Mouse (Mus musculus) A20 (cell line): ENCODE measurements at regions not wholly inside any gene's neighbourhood (a gene's known extent, or its start where the extent isn't known, plus 50 kb on each side); places are given as distances from the start of the nearest gene placed in this dataset.

Experiments
- DNase-seq: peaks from one replicate; pipeline ENCODE4 v3.0.0-alpha.2; 2011; ENCODE audit warnings: low read depth, low spot score

DNA sequence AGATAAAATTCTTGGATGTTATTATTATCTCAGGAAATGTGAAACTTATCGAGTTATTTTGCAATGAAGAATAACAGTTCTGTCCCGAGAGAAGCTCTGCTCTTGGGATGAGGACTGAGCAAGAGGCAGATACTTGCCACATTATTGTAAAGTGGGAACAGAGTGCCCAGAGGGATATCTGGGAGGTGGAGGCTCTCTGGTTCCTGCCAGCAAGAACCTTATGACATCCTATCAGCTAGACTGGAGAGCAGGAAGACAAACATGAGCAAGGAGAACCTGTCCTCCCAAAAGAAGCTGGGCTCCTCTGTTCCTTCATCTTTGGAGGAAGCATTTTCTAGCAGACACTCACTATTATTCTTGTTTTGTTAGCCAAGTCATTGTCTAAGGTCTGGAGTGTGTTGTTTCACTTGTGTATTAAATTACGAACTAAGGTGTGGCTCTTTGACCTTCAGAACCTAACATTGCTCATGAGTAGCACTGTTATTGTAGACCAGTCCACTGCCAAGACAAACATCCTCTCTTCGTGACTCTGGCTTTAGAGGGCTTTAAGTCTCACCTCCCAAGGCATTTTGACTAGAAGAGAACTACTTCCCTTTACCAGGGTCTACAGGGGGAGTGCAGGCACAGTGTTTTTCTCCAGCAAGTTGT, 69.6 kb upstream of the Palmd start:
- DNase-seq = no peak
